Mouse (Mus musculus): ENCODE measurements at regions not wholly inside any gene's neighbourhood (a gene's known extent, or its start where the extent isn't known, plus 50 kb on each side); places are given as distances from the start of the nearest gene placed in this dataset.

DNA sequence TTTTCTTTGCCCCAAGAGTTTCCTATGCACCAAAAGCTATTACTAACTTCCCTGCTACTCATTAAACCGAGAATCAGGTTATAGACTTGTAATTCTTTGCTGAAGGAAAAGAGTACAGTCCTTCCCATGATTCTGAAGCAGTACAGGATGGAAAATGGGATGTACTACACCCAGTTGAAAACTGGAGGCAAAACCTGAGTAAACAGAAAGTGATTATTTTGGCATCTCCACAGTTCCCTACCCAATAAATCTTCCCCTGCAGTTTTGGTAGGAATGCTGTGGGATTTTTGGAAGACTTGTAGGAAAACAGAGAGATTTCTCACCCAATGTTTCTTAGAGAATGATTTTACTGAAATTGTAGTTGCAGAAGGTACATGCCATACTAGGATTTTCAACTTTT, 268.5 kb downstream of the Dio2 start:
- no peak for DNase-seq

GRCm38 (mm10) chr12:90460121-90460520, 278.1 kb downstream of the Dio2 start:
- DNase-seq = no peak

DNA sequence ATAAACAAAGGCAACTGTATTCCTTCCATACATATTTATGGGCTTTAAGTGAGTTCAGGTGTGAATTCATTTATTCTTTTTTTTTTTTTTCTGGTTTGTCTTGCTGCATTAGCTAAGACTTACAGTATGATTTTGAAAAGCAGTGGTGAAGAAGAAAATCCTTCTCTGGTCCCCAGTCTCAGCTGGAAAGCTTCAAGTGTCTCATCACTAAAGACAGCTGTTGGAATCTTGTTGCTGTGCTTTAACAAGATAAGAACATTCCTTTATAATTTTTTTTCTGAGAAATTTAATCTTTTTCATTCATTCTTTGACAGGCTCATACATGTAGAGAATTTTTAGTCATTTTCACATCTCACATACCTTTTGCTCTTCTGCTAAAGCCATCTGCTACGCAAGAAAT, 297.6 kb downstream of the Dio2 start:
- DNase-seq = no peak

- DNase-seq = peak; percentile 99
Measured at GRCm38 (mm10) chr12:90425276-90426063, 312.8 kb downstream of the Dio2 start.

DNA sequence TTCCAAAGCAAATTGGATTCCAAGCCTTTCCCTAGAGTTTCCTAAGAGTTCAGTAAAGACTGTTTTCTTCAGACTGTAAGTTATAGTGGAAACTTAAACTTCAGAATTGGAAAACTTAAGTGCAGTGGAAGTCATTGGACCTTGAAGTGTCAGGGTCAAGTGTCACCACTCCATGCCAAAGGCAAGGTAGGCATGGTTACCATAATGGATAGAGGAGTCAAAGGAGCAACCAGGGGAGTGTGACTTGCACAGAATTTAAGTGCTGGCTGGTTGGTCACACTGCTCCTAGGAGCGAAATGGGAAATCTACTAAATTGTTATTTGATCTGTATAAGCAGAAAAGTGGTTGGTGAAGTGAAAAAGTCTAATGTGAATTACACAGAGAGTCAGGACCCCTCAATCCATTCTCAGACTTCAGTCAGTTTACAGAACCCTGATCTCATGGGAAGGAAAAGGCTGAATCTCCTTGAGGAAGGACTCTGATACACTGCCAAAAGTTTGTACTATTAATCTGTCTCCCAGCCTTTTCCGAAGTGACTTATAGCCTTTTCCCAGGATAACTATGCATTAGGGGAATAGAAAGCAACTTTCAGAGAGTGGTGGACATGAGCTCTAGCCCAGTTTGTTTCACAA, 320.5 kb downstream of the Dio2 start:
- no peak for DNase-seq

GRCm38 (mm10) chr12:90408716-90409115, 329.5 kb downstream of the Dio2 start:
- no peak for DNase-seq

- peak; percentile 45 for DNase-seq
Measured at GRCm38 (mm10) chr12:90398564-90398963, 339.7 kb downstream of the Dio2 start.
